Mouse (Mus musculus) E14TG2a.4 (cell line): ENCODE data around the gene Gusb.

Source experiments
- H3K27me3 ChIP-seq: 2 replicates; pipeline ENCODE4 v1.6.1; 2014; ENCODE audit warnings: low read length, control low read depth; ENCODE audit not compliant: insufficient read depth
- H3K36me3 ChIP-seq: 2 replicates; pipeline ENCODE4 v1.6.1; 2014; ENCODE audit warnings: low read length, control low read depth; ENCODE audit not compliant: insufficient read depth
- H3K4me1 ChIP-seq: replicated peaks from 2 replicates; pipeline ENCODE4 v1.6.1; 2014; ENCODE audit warnings: low read depth, low read length, control low read depth
- H3K4me3 ChIP-seq: replicated peaks from 2 replicates; pipeline ENCODE4 v1.5.1; 2014; ENCODE audit warnings: mild to moderate bottlenecking, low read length
- H3K9me3 ChIP-seq: 2 replicates; pipeline ENCODE4 v1.6.1; 2014; ENCODE audit warnings: low read length, control low read depth
- CTCF ChIP-seq: conservative IDR thresholded peaks from 2 replicates; pipeline ENCODE4 v1.5.1; 2014; ENCODE audit warnings: low read length
- NANOG ChIP-seq: IDR thresholded peaks from 2 replicates; pipeline ENCODE4 v1.6.1; 2014; ENCODE audit warnings: borderline replicate concordance, low read length, mixed read lengths
- POU5F1 ChIP-seq: IDR thresholded peaks from 2 replicates; pipeline ENCODE4 v1.6.1; 2014; ENCODE audit warnings: low read length, borderline replicate concordance

The Gusb gene

DNA sequence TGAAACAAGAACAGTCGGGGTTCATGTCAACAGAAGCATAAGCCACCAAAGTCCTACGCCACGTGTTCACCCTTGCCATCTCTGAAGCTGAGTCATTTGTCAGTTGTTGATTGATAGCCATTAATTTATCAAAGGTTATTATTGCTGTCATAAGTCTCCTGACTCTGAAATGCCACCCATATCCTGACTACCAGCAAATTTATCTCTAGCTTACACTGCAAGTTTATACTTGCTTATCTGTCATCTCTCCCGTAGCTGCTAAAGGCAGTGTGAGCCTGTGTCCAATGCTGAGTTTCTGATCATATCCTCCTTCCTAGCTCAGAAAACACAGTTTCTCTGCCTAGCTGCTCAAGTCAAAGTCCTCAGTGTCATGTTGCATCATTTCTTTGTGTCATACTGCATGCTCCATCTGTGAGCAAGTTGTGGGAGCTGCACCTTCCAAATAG, 28.0 kb downstream of the Gusb start:
- Histone ChIP-seq H3K27me3 (no peaks in the 10 kb centered on the region), H3K9me3 (no peaks in the 10 kb centered on the region), H3K4me3 (no peak overlapping the region), H3K4me1 (peaks cover 94% of the 10 kb centered on the region), H3K36me3 (peaks cover 85% of the 10 kb centered on the region)
- TF ChIP-seq NANOG (no peak), POU5F1 (no peak), CTCF (no peak)

DNA sequence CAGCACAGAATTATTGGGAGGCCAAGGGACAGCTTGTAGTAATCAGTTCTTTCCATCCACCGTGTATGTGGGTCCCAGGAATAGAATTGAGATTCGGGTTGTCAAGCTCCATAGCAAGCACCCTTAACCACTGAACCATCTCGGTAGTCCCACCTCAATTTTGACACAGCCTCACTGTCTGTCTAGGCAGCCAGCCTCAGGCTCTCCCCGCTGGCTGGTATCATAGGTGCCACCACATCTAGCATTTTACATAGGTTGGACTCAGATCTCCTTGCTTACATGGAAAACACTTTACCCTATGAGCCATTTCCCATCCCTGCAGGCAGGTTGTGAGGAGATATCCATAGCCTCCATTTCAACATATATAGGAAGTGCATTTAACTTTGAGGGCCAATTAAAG, 28.5 kb downstream of the Gusb start:
- no peak overlapping the region for H3K4me3 ChIP-seq
- H3K36me3 ChIP-seq = peaks cover 82% of the 10 kb centered on the region
- H3K9me3 ChIP-seq = no peaks in the 10 kb centered on the region
- H3K27me3 ChIP-seq = no peaks in the 10 kb centered on the region
- TF ChIP-seq NANOG (no peak), POU5F1 (no peak), CTCF (no peak)
- peaks cover 94% of the 10 kb centered on the region for H3K4me1 ChIP-seq

DNA sequence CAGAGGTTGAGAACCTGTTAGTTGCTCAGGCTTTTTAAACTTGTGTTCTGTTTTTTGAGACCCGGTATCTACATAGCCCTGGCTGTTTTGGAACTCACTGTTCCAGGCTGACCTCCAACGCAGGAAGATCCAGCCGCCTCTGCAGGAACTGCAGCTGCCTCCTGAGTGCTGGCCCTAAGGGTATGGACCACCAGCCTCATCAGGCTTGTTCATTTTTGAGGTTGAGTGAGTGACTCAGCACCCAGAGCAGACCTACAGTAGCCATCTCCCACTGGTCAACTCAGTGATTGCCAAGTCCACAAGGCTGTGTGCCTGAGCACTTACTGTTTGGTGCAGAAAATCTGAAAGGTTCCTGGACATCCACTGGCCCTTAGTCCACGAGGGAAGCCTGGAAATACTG, 31.4 kb downstream of the Gusb start:
- Histone ChIP-seq H3K9me3 (no peaks in the 10 kb centered on the region), H3K27me3 (no peaks in the 10 kb centered on the region), H3K4me1 (peaks cover 94% of the 10 kb centered on the region), H3K4me3 (no peak overlapping the region), H3K36me3 (peaks cover 70% of the 10 kb centered on the region)
- TF ChIP-seq POU5F1 = no peak
- TF ChIP-seq NANOG = no peak
- TF ChIP-seq CTCF = no peak

DNA sequence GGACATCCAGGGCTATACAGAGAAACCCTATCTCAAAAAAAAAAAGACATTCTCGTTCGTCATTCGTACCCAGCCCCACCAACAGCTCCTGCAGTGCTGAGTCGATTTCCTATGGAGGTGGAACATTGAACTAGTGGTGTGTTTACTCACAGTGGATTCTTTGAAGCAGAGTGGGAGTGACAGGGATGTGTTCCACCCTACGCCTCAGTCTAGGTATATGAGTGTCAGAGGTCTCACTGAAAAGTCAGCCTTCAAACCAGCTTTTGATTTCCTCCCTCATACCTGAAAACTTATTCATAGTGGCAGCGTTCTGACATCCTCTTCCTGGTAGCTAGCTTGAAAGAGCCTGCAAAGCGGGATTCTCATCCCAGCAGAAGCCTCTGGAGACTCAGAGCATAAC, 34.4 kb downstream of the Gusb start:
- H3K27me3 ChIP-seq = no peaks in the 10 kb centered on the region
- H3K9me3 ChIP-seq = no peaks in the 10 kb centered on the region
- peaks cover 51% of the 10 kb centered on the region for H3K36me3 ChIP-seq
- TF ChIP-seq POU5F1 (no peak), NANOG (no peak), CTCF (no peak)
- H3K4me3 ChIP-seq = 0 out of 2 replicates have a peak overlapping the region, but pooled peaks have one; percentile 3
- H3K4me1 ChIP-seq = peaks cover 100% of the 10 kb centered on the region

DNA sequence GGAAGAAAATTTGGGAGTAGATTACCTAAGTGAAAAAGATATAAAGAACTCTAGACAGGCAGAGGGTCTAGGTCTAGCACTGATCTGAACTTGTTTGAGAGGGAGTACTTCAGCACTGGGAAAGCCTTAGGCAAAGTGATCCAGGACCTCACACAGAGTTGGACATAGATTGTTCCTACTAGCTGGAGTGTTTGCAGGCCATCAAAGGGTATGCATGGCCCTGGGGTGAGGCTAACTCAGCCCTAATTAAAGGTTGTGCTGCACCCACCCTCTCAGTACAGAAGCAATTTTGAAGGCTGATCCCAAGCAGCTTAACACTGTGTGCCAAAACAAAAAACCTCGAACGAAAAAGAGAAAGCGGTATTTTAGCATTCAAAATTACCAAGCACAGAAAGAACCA, 36.4 kb downstream of the Gusb start:
- Histone ChIP-seq H3K27me3 (no peaks in the 10 kb centered on the region), H3K4me3 (no peak overlapping the region), H3K36me3 (peaks cover 39% of the 10 kb centered on the region), H3K9me3 (no peaks in the 10 kb centered on the region), H3K4me1 (peaks cover 99% of the 10 kb centered on the region)
- TF ChIP-seq NANOG = peak; percentile 79; the same call in 1 of the 2 replicates
- TF ChIP-seq POU5F1 = no peak

DNA sequence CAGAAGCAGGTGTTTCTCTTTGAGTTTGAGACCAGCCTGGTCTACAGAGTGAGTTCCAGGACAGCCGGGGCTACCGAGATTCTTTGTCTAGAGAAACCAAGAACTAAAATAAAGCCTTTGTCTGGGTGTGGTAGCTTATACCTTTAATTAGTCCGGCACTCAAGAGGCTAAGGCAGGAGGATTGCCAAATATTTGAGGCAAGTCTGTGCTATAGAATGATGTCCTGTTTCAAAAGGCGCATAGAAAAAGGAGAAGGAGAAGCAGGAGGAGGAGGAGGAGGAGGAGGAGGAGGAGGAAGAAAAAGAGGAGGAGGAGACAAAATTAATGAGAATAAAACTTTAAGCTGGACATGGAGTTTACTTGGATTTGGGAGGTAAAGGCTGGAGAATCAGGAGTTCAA, 39.6 kb downstream of the Gusb start:
- peaks cover 35% of the 10 kb centered on the region for H3K36me3 ChIP-seq
- no peaks in the 10 kb centered on the region for H3K9me3 ChIP-seq
- TF ChIP-seq NANOG (no peak), POU5F1 (no peak), CTCF (no peak)
- peaks cover 88% of the 10 kb centered on the region for H3K4me1 ChIP-seq
- H3K4me3 ChIP-seq = no peak overlapping the region
- H3K27me3 ChIP-seq = no peaks in the 10 kb centered on the region

DNA sequence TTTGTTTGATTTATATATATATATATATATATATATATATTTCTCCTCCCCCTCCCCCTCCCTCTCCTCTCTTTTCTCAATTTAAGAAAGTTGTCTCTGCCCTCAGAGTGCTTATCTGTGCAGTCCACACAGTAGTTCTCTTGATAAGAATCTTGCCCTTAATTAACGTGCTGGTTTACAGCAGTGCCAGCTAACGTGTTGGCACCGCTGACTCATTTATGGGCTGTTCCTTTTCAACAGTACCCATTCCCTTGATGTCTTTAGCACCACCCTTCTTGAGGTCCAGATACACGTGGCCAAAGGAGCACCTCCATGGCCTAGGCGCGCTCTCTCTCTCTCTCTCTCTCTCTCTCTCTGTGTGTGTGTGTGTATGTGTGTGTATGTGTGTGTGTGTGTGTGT, 47.1 kb downstream of the Gusb start:
- peaks cover 40% of the 10 kb centered on the region for H3K36me3 ChIP-seq
- H3K4me3 ChIP-seq = no peak overlapping the region
- H3K4me1 ChIP-seq = peaks cover 41% of the 10 kb centered on the region
- H3K9me3 ChIP-seq = no peaks in the 10 kb centered on the region
- no peak for TF ChIP-seq POU5F1
- no peaks in the 10 kb centered on the region for H3K27me3 ChIP-seq

DNA sequence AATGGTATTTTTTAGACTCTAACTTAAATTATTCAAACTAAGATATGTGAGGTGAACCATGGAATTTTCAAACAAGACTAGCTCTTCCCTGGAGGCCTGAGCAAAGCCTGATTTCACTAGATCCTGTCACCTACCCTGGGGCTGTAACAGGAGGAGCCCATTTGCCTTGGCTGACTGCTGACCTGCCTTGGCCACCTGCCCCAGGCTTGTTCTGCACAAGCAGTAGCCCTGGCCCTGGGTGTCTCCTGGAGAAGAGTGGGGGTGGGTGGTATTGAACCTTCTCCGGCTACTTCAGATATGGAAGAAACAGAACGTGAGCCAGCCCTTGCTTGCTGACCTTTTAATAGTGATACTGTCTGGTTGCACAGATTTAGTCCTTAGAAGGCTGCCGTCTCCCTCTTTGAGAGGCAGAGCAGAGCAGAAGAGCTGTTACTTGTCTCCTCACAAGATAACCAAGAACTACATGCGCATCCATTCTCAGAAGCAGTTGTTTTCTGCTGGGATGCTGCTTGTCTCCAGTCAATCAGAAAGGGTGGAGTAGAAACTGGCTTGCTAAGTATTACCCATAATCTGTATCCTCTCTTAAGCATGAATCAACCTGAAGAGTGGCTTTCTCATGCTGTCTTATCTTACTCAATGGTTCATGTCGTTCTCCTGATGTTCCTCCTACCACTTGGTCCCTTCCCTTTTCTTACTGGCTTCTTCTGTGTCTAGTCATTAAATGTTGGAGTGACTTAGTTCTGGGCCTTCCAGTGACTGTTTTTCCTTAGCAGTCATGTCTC, 48.2 kb downstream of the Gusb start:
- H3K27me3 ChIP-seq = no peaks in the 10 kb centered on the region
- TF ChIP-seq CTCF = no peak
- no peak for TF ChIP-seq NANOG
- TF ChIP-seq POU5F1 = no peak

DNA sequence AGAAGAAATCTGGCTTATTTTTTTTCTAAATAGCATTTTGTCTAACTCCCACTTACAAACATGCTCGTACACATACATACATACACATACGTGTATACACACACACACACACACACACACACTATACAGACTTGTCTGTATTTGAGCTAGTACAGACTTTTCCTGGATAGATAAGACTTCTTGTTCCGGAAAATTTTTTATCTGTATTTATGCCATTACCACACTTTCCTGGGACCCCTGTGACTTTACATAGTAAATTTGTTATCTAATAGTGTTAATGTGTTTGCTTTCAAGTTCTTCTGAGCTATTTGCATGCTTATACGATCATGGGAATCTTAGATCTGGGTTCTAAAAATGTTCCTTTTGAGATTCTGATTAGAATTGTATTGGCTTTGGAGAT, 50.7 kb downstream of the Gusb start:
- TF ChIP-seq CTCF (no peak), POU5F1 (no peak), NANOG (no peak)
- H3K27me3 ChIP-seq = no peaks in the 10 kb centered on the region
- H3K4me1 ChIP-seq = peaks cover 56% of the 10 kb centered on the region
- H3K4me3 ChIP-seq = no peak overlapping the region
- no peaks in the 10 kb centered on the region for H3K9me3 ChIP-seq
- peaks cover 27% of the 10 kb centered on the region for H3K36me3 ChIP-seq

More for the DNA sequence above, 48.2 kb downstream of the Gusb start:
- Histone ChIP-seq H3K36me3 (peaks cover 36% of the 10 kb centered on the region), H3K4me3 (no peak overlapping the region), H3K4me1 (peaks cover 43% of the 10 kb centered on the region), H3K9me3 (no peaks in the 10 kb centered on the region)
